Mouse (Mus musculus): ENCODE measurements at regions not wholly inside any gene's neighbourhood (a gene's known extent, or its start where the extent isn't known, plus 50 kb on each side); places are given as distances from the start of the nearest gene placed in this dataset.

- no peak overlapping the region for H3K4me3 ChIP-seq (ENCODE audit: low read depth, low read length)
- no peak overlapping the region for H3K4me2 ChIP-seq (replicated peaks; ENCODE audit: low read depth)
- no peaks in the 10 kb centered on the region for H3K9me3 ChIP-seq (ENCODE audit: control insufficient read depth)
- no peak overlapping the region for H3K27ac ChIP-seq (ENCODE audit: low read depth, low read length)
- 0 out of 2 replicates have a peak, but pooled peaks cover 8% of the 10 kb centered on the region for H3K4me1 ChIP-seq (replicated peaks; ENCODE audit: control insufficient read depth, insufficient read depth, low read length)
- peak; percentile 82 for ATAC-seq
- H3K36me3 ChIP-seq (ENCODE audit: control insufficient read depth, insufficient read depth), result no peaks in the 10 kb centered on the region
- no peak for TF ChIP-seq CTCF (IDR thresholded peaks at IDR 0.05; ENCODE audit: low read depth)
- no peak overlapping the region for H3K9ac ChIP-seq (ENCODE audit: low read depth, low read length)
- H3K27me3 ChIP-seq (replicated peaks; ENCODE audit: control insufficient read depth, insufficient read depth, low read length), result no peaks in the 10 kb centered on the region
- 20% methylated on average over 5 of the region's 5 CpGs for WGBS
These were observed 213.0 kb downstream of the Gm5447 start for GRCm38 (mm10) chr13:31186805-31187589.

- no peak overlapping the region for H3K4me3 ChIP-seq (ENCODE audit: low read depth, low read length)
These were observed 215.1 kb downstream of the Gm5447 start for GRCm38 (mm10) chr13:31189116-31189515.

GRCm38 (mm10) chr13:31190036-31190435 lies 216.0 kb downstream of the Gm5447 start:
- TF ChIP-seq CTCF (IDR thresholded peaks at IDR 0.05; ENCODE audit: low read depth), result no peak
- H3K27me3 ChIP-seq (replicated peaks; ENCODE audit: control insufficient read depth, insufficient read depth, low read length), result no peaks in the 10 kb centered on the region
- ATAC-seq, result no peak
- H3K4me1 ChIP-seq (replicated peaks; ENCODE audit: control insufficient read depth, insufficient read depth, low read length), result 0 out of 2 replicates have a peak, but pooled peaks cover 4% of the 10 kb centered on the region
- no peak overlapping the region for H3K4me3 ChIP-seq (ENCODE audit: low read depth, low read length)
- H3K27ac ChIP-seq (ENCODE audit: low read depth, low read length), result no peak overlapping the region
- 86% methylated on average over 4 of the region's 4 CpGs for WGBS
- H3K36me3 ChIP-seq (ENCODE audit: control insufficient read depth, insufficient read depth), result no peaks in the 10 kb centered on the region
- H3K9me3 ChIP-seq (ENCODE audit: control insufficient read depth), result no peaks in the 10 kb centered on the region
- H3K4me2 ChIP-seq (replicated peaks; ENCODE audit: low read depth), result no peak overlapping the region
- H3K9ac ChIP-seq (ENCODE audit: low read depth, low read length), result no peak overlapping the region

More at GRCm38 (mm10) chr13:31189116-31189515, 215.1 kb downstream of the Gm5447 start:
- Histone ChIP-seq H3K36me3 (ENCODE audit: control insufficient read depth, insufficient read depth) (no peaks in the 10 kb centered on the region), H3K9me3 (ENCODE audit: control insufficient read depth) (no peaks in the 10 kb centered on the region), H3K9ac (ENCODE audit: low read depth, low read length) (no peak overlapping the region), H3K4me1 (replicated peaks; ENCODE audit: control insufficient read depth, insufficient read depth, low read length) (0 out of 2 replicates have a peak, but pooled peaks cover 8% of the 10 kb centered on the region), H3K4me2 (replicated peaks; ENCODE audit: low read depth) (no peak overlapping the region), H3K27ac (ENCODE audit: low read depth, low read length) (no peak overlapping the region), H3K27me3 (replicated peaks; ENCODE audit: control insufficient read depth, insufficient read depth, low read length) (no peaks in the 10 kb centered on the region)
- no peak for ATAC-seq
- WGBS, result 33% methylated on average over 1 of the region's 1 CpGs
- no peak for TF ChIP-seq CTCF (IDR thresholded peaks at IDR 0.05; ENCODE audit: low read depth)

- WGBS, result 81% methylated on average over 7 of the region's 7 CpGs
- no peak for ATAC-seq
- Histone ChIP-seq H3K27me3 (replicated peaks; ENCODE audit: control insufficient read depth, insufficient read depth, low read length) (no peaks in the 10 kb centered on the region), H3K9me3 (ENCODE audit: control insufficient read depth) (no peaks in the 10 kb centered on the region), H3K9ac (ENCODE audit: low read depth, low read length) (no peak overlapping the region), H3K4me2 (replicated peaks; ENCODE audit: low read depth) (no peak overlapping the region), H3K4me3 (ENCODE audit: low read depth, low read length) (no peak overlapping the region), H3K27ac (ENCODE audit: low read depth, low read length) (no peak overlapping the region), H3K4me1 (replicated peaks; ENCODE audit: control insufficient read depth, insufficient read depth, low read length) (no peaks in the 10 kb centered on the region), H3K36me3 (ENCODE audit: control insufficient read depth, insufficient read depth) (no peaks in the 10 kb centered on the region)
- TF ChIP-seq CTCF (IDR thresholded peaks at IDR 0.05; ENCODE audit: low read depth), result no peak
These were observed 217.5 kb downstream of the Gm5447 start for GRCm38 (mm10) chr13:31191344-31192139.

GRCm38 (mm10) chr13:31194971-31195370 lies 221.0 kb downstream of the Gm5447 start:
- Histone ChIP-seq H3K4me3 (ENCODE audit: low read depth, low read length) (no peak overlapping the region), H3K36me3 (ENCODE audit: control insufficient read depth, insufficient read depth) (no peaks in the 10 kb centered on the region), H3K4me1 (replicated peaks; ENCODE audit: control insufficient read depth, insufficient read depth, low read length) (no peaks in the 10 kb centered on the region), H3K4me2 (replicated peaks; ENCODE audit: low read depth) (no peak overlapping the region), H3K9me3 (ENCODE audit: control insufficient read depth) (no peaks in the 10 kb centered on the region), H3K27ac (ENCODE audit: low read depth, low read length) (no peak overlapping the region), H3K9ac (ENCODE audit: low read depth, low read length) (no peak overlapping the region), H3K27me3 (replicated peaks; ENCODE audit: control insufficient read depth, insufficient read depth, low read length) (no peaks in the 10 kb centered on the region)
- ATAC-seq, result no peak
- TF ChIP-seq CTCF (IDR thresholded peaks at IDR 0.05; ENCODE audit: low read depth), result no peak
- 73% methylated on average over 3 of the region's 3 CpGs for WGBS

- no peak for TF ChIP-seq CTCF (IDR thresholded peaks at IDR 0.05; ENCODE audit: low read depth)
- Histone ChIP-seq H3K4me2 (replicated peaks; ENCODE audit: low read depth) (no peak overlapping the region), H3K27ac (ENCODE audit: low read depth, low read length) (no peak overlapping the region), H3K36me3 (ENCODE audit: control insufficient read depth, insufficient read depth) (no peaks in the 10 kb centered on the region), H3K4me1 (replicated peaks; ENCODE audit: control insufficient read depth, insufficient read depth, low read length) (no peaks in the 10 kb centered on the region), H3K9me3 (ENCODE audit: control insufficient read depth) (no peaks in the 10 kb centered on the region), H3K4me3 (ENCODE audit: low read depth, low read length) (no peak overlapping the region), H3K27me3 (replicated peaks; ENCODE audit: control insufficient read depth, insufficient read depth, low read length) (no peaks in the 10 kb centered on the region), H3K9ac (ENCODE audit: low read depth, low read length) (no peak overlapping the region)
- 70% methylated on average over 2 of the region's 2 CpGs for WGBS
- no peak for ATAC-seq
These were observed 222.5 kb downstream of the Gm5447 start for GRCm38 (mm10) chr13:31196546-31196945.

All from intestine, postnatal 0 days (tissue).